Mouse (Mus musculus): ENCODE data around the gene H6pd. TPM values are rescaled to one million over a fixed set of nuclear protein-coding genes. Genes with fewer than 3 reads are reported as not detected.

The H6pd gene
- polyA plus RNA-seq, 1 experiment from 2014 or later = 5.6 TPM

- no peaks in the 10 kb centered on the region for H3K9me3 ChIP-seq (replicated peaks)
- H3K4me3 ChIP-seq = no peak overlapping the region
- H3K27ac ChIP-seq = 0 out of 2 replicates have a peak overlapping the region, but pooled peaks have one; percentile 26
- no peaks in the 10 kb centered on the region for H3K27me3 ChIP-seq (ENCODE audit: low read depth, poor library complexity, severe bottlenecking)
- no peak for DNase-seq (ENCODE audit: low spot score)
- WGBS = 56% methylated on average over 7 of the region's 7 CpGs
- H3K36me3 ChIP-seq = no peaks in the 10 kb centered on the region
- H3K4me1 ChIP-seq = peaks cover 58% of the 10 kb centered on the region
Observed at GRCm38 (mm10) chr4:150003021-150003580, 5.7 kb downstream of the H6pd start.

GRCm38 (mm10) chr4:150002021-150002528 is 6.7 kb downstream of the H6pd start:
- no peaks in the 10 kb centered on the region for H3K9me3 ChIP-seq (replicated peaks)
- H3K27me3 ChIP-seq (ENCODE audit: low read depth, poor library complexity, severe bottlenecking) = no peaks in the 10 kb centered on the region
- DNase-seq (ENCODE audit: low spot score) = no peak
- 72% methylated on average over 12 of the region's 12 CpGs for WGBS
- no peak overlapping the region for H3K4me3 ChIP-seq
- H3K27ac ChIP-seq = peak overlapping the region; percentile 71
- H3K4me1 ChIP-seq = peaks cover 58% of the 10 kb centered on the region
- H3K36me3 ChIP-seq = no peaks in the 10 kb centered on the region

DNA sequence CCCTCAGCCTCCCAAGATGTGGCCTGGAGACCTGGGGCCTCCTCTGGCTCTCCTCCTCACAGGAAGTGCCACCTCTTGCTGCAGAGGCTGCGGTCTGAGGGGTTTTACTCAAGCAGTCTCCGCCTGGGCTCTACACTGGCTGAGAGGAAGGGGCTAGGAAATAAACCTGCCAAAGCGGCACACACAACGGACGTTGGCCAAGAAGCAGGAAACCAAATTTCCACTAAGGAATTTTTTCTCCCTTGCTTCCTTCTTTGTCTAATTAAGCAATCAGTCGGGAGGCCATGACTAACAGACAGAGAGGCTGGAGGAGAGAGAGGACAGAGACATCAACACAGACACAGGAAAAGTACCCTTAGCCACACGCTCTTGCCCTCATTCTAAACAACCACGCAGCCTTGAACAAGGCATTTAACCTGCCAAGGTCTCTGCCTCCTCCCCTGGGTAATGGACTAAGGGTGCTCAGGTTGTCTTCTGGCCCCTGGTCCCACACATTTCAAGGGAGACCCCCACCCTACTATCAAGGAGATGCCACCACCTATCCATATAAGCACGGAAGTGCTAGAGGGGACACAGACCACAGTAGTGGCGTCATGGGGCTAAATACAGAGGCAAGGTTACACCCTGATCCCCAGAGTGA is 7.5 kb downstream of the H6pd start:
- WGBS = 54% methylated on average over 10 of the region's 10 CpGs
- Histone ChIP-seq H3K9me3 (replicated peaks) (no peaks in the 10 kb centered on the region), H3K36me3 (no peaks in the 10 kb centered on the region), H3K4me1 (peaks cover 56% of the 10 kb centered on the region), H3K27me3 (ENCODE audit: low read depth, poor library complexity, severe bottlenecking) (no peaks in the 10 kb centered on the region), H3K27ac (peak overlapping the region; percentile 71), H3K4me3 (no peak overlapping the region)
- DNase-seq (ENCODE audit: low spot score) = no peak

DNA sequence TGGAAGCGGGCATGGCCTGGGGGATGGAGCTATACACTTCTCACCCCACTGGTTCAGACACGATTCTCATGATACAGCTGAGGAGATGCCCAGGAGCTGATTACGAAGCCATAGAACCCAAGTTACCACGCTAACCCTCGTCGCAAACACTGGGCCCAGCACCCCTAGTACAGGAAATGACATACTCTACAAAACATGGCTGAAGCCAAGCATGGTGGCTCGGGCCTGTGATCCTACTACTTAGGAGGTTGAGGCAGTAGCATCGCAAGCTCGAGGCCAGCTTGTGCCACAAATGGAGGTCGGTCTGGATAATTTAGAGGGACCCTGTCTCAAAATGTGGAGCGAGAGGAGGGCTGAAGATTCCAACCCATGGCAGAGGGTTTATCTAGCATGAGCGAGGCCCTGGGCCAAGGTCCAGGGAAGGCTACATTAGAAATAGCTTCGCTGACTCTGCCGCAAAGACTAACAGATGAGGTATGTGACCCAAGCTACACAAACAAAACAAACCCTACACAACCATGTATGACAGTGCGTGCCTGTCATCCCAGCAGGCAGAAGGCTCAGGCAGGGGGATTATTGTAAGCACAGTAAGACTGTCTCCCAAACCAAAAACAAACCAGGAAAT is 8.8 kb downstream of the H6pd start:
- Histone ChIP-seq H3K27me3 (ENCODE audit: low read depth, poor library complexity, severe bottlenecking) (no peaks in the 10 kb centered on the region), H3K9me3 (replicated peaks) (no peaks in the 10 kb centered on the region), H3K27ac (0 out of 2 replicates have a peak overlapping the region, but pooled peaks have one; percentile 4), H3K4me3 (no peak overlapping the region), H3K4me1 (peaks cover 56% of the 10 kb centered on the region), H3K36me3 (no peaks in the 10 kb centered on the region)
- 91% methylated on average over 15 of the region's 15 CpGs for WGBS
- DNase-seq (ENCODE audit: low spot score) = no peak

GRCm38 (mm10) chr4:149999510-149999900 is 9.3 kb downstream of the H6pd start:
- Histone ChIP-seq H3K9me3 (replicated peaks) (no peaks in the 10 kb centered on the region), H3K27me3 (ENCODE audit: low read depth, poor library complexity, severe bottlenecking) (no peaks in the 10 kb centered on the region), H3K4me1 (peaks cover 56% of the 10 kb centered on the region), H3K4me3 (no peak overlapping the region), H3K27ac (0 out of 2 replicates have a peak overlapping the region, but pooled peaks have one; percentile 4), H3K36me3 (no peaks in the 10 kb centered on the region)
- 87% methylated on average over 9 of the region's 9 CpGs for WGBS
- DNase-seq (ENCODE audit: low spot score) = no peak

DNA sequence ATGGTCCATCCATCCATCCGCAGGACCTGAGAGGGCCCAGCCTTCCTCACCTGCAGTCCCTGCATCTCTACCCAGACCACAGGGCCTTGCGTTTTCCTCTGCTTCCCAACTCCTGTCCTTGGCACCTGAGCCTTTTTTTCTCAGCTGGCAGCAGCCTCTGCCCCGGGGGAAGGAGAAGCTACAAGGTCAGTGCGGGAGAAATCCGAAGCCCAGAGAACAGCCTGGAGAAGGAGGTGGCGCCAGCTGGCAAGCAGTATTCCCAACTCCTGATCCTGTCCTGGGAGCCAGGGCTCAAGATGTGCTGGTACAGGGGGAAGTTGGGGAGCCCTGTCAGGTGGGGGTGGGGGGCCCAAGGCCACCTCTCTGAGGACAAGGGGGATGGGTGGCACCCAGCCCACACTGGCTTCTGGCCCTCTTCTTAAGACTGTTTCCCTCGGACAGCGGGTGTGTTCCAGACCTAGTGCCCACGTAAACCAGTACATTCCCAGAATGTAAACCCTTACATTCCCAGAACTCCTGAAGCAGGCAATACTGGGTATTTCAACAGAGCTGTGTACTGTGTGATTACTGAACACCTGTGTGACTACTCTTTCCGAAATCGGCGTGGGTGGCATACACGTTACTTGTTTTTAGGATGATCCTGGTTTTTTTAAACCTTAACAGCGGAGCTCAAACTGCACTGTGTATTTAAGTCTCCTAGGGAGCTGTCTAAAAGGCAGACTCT is 9.9 kb downstream of the H6pd start:
- Histone ChIP-seq H3K27me3 (ENCODE audit: low read depth, poor library complexity, severe bottlenecking) (no peaks in the 10 kb centered on the region), H3K9me3 (replicated peaks) (no peaks in the 10 kb centered on the region), H3K4me1 (peaks cover 54% of the 10 kb centered on the region), H3K27ac (no peak overlapping the region), H3K36me3 (no peaks in the 10 kb centered on the region), H3K4me3 (no peak overlapping the region)
- no peak for DNase-seq (ENCODE audit: low spot score)
- WGBS = 88% methylated on average over 14 of the region's 14 CpGs

DNA sequence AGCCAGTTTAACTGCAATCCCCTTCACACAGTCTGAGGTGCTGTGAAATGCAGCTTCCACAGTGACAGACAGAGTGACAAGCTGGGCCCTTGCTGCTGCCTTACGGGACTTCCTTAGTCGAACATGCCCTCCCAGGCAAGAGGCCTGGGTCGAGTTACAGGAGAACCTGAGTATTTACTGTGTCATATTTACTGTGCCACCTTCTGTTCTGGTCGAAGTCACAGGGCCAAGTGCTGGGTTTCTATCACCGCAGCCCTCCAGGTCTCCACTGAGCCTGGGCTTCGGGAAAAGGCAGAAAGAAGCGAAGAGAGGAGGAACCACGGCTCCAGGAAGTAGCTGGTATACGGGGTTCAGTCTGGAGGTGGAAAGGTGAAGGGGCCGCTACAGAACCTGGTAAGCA is 10.8 kb downstream of the H6pd start:
- peaks cover 44% of the 10 kb centered on the region for H3K4me1 ChIP-seq
- no peak overlapping the region for H3K4me3 ChIP-seq
- DNase-seq (ENCODE audit: low spot score) = no peak
- 64% methylated on average over 10 of the region's 10 CpGs for WGBS
- peak overlapping the region; percentile 37; the same call in 1 of the 2 replicates for H3K27ac ChIP-seq
- H3K36me3 ChIP-seq = no peaks in the 10 kb centered on the region
- no peaks in the 10 kb centered on the region for H3K9me3 ChIP-seq (replicated peaks)
- no peaks in the 10 kb centered on the region for H3K27me3 ChIP-seq (ENCODE audit: low read depth, poor library complexity, severe bottlenecking)

DNA sequence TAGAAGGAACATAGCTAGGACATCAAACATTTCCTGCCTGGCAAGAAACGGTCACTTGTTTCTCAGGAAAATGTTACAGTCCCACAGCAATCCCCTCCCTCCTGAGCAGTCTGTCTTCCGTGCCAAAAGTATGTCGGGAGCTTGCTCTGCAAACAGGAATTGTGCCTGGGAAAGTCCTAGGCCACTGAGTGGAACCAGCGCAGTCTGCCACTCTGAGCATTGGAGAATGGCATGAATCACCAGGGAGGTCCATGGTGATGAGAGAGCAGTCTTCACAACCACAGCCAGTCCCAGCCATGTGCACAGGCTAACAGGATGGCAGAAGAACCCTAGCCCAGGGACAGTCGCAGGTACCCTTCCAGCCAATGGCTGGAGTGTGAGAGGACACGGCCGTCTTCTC is 12.4 kb downstream of the H6pd start:
- H3K4me3 ChIP-seq = no peak overlapping the region
- WGBS = 89% methylated on average over 7 of the region's 7 CpGs
- H3K27me3 ChIP-seq (ENCODE audit: low read depth, poor library complexity, severe bottlenecking) = 0 out of 2 replicates have a peak, but pooled peaks cover 8% of the 10 kb centered on the region
- no peak for DNase-seq (ENCODE audit: low spot score)
- no peak overlapping the region for H3K27ac ChIP-seq
- H3K4me1 ChIP-seq = peaks cover 44% of the 10 kb centered on the region
- no peaks in the 10 kb centered on the region for H3K9me3 ChIP-seq (replicated peaks)
- H3K36me3 ChIP-seq = no peaks in the 10 kb centered on the region

GRCm38 (mm10) chr4:149995911-149996310 is 12.9 kb downstream of the H6pd start:
- no peak for DNase-seq (ENCODE audit: low spot score)
- Histone ChIP-seq H3K27me3 (ENCODE audit: low read depth, poor library complexity, severe bottlenecking) (0 out of 2 replicates have a peak, but pooled peaks cover 8% of the 10 kb centered on the region), H3K27ac (no peak overlapping the region), H3K4me3 (no peak overlapping the region), H3K4me1 (peaks cover 44% of the 10 kb centered on the region), H3K36me3 (no peaks in the 10 kb centered on the region), H3K9me3 (replicated peaks) (no peaks in the 10 kb centered on the region)
- WGBS = 88% methylated on average over 7 of the region's 7 CpGs

GRCm38 (mm10) chr4:149994218-149994617 is 14.6 kb downstream of the H6pd start:
- 91% methylated on average over 10 of the region's 10 CpGs for WGBS
- no peak for DNase-seq (ENCODE audit: low spot score)
- peaks cover 17% of the 10 kb centered on the region; the same call in 1 of the 2 replicates for H3K27me3 ChIP-seq (ENCODE audit: low read depth, poor library complexity, severe bottlenecking)
- H3K36me3 ChIP-seq = no peaks in the 10 kb centered on the region
- H3K4me1 ChIP-seq = peaks cover 49% of the 10 kb centered on the region
- H3K4me3 ChIP-seq = no peak overlapping the region
- no peak overlapping the region for H3K27ac ChIP-seq
- H3K9me3 ChIP-seq (replicated peaks) = no peaks in the 10 kb centered on the region

GRCm38 (mm10) chr4:149992670-149993032 is 16.2 kb downstream of the H6pd start:
- H3K27me3 ChIP-seq (ENCODE audit: low read depth, poor library complexity, severe bottlenecking) = peaks cover 17% of the 10 kb centered on the region; the same call in 1 of the 2 replicates
- no peaks in the 10 kb centered on the region for H3K36me3 ChIP-seq
- 95% methylated on average over 8 of the region's 8 CpGs for WGBS
- H3K4me3 ChIP-seq = no peak overlapping the region
- no peaks in the 10 kb centered on the region for H3K9me3 ChIP-seq (replicated peaks)
- no peak for DNase-seq (ENCODE audit: low spot score)
- peak overlapping the region; percentile 77 for H3K27ac ChIP-seq
- H3K4me1 ChIP-seq = peaks cover 45% of the 10 kb centered on the region

GRCm38 (mm10) chr4:149991755-149992669 is 16.8 kb downstream of the H6pd start:
- Histone ChIP-seq H3K36me3 (no peaks in the 10 kb centered on the region), H3K27me3 (ENCODE audit: low read depth, poor library complexity, severe bottlenecking) (peaks cover 17% of the 10 kb centered on the region; the same call in 1 of the 2 replicates), H3K27ac (peak overlapping the region; percentile 77), H3K9me3 (replicated peaks) (no peaks in the 10 kb centered on the region), H3K4me3 (no peak overlapping the region), H3K4me1 (peaks cover 45% of the 10 kb centered on the region)
- WGBS = 84% methylated on average over 13 of the region's 13 CpGs
- no peak for DNase-seq (ENCODE audit: low spot score)

Data from limb, embryonic 10.5 days (tissue).